Mouse (Mus musculus) telencephalon, adult 2 months (tissue): ENCODE measurements around the gene Cadm2.

Experiments used
- DNase-seq: peaks from one replicate; pipeline ENCODE4 v3.0.0-alpha.2; 2011; ENCODE audit warnings: low read depth, low spot score

The Cadm2 gene

DNA sequence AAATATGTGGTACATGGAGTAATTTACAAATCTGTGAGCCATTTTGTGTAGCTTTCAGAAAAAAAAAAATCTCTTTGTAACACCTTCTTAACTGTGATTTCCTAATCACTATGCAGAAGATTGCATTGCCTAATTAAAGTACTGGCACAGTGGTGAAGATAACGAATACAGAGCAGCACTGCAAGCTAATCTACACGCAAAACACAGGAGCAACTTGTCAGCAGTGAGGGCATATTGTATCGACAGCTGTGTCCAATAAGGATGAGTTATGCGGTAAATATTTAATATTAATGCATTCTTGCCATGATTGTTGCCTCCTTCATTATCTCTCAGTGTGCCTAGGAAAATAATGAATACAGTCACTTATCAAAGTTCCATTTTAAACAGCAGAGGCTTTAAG, 445.3 kb downstream of the Cadm2 start:
- no peak for DNase-seq

DNA sequence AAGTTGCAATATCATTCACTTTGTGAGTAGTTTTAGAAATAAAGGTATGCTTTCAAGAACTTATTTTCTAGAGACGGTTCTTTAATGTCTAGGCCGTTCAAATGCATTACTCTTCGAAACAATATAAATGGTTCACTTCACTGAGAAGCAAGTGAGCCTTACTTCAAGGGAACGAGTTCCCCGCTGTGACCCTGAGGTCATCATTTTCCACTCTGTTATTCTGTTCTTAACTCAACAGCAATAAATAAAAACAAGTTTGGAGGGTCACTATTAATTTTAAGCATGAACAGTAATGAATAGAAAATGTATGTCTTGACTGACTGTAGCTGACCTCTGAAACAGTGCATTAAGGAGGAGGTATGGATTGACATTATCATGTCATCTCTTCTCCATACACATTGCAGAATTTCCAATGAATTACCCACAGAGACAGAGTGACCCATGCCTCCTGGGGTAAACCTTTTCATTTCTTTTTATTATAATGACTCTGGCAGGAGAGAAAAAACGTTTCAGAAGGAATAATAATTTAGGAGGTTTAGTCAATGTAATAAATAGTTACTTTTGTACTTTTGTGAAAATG, 458.4 kb downstream of the Cadm2 start:
- DNase-seq, result no peak

DNA sequence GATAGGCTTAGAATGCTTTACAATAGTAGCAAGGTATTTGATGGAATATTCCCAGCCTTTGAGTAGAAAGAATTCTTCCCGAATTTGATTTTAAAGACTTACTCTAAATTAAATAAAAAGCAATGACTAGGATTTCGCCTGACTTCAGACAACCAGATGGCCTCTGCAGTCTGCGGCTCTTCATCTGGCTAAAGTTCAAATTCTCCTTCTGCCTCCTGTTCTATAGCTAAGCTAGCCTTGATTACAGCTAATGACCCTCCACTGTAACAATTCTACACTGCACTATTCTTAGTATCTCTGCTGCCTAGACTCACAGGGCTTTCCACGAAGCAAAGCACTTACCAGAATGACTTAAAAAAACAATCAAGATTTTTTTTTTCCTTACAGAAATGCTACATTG, 495.9 kb downstream of the Cadm2 start:
- no peak for DNase-seq

DNA sequence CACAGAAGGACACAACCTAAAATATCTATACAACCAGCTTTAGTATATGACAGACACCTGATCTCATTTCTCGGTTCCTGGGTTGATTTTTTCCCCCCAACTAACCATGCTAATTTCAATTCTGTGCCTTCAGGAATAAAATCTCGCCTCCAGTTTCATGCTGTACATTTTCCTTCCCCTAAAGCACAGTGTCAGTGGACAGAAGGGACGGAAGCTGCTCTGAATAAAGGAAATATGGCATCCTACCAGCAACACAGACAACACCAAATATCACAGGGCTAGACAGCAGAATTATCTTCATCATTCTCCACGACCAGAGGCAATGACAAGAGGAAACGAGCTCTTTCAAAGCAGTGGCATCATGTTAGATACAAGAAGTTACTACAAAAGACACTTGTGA, 498.2 kb downstream of the Cadm2 start:
- no peak for DNase-seq

DNA sequence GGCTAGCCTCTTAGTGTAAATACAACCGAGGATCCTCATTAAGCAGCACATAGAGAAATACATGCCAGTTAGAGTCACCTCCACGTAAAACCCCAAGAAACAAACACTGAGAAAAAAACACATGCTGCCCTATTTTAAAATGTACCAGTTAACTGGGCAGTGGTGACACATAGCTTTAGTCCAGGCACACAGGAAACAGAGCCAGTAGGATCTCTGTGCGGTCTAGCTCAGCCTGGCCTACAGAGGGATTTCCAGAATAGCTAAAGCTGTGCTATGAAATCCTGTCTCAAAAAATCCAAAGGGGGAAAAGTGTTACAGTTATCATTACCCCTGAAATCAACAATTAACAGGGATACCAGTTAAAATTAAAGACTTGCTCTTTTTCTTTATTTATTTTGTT, 498.9 kb downstream of the Cadm2 start:
- DNase-seq, result no peak

DNA sequence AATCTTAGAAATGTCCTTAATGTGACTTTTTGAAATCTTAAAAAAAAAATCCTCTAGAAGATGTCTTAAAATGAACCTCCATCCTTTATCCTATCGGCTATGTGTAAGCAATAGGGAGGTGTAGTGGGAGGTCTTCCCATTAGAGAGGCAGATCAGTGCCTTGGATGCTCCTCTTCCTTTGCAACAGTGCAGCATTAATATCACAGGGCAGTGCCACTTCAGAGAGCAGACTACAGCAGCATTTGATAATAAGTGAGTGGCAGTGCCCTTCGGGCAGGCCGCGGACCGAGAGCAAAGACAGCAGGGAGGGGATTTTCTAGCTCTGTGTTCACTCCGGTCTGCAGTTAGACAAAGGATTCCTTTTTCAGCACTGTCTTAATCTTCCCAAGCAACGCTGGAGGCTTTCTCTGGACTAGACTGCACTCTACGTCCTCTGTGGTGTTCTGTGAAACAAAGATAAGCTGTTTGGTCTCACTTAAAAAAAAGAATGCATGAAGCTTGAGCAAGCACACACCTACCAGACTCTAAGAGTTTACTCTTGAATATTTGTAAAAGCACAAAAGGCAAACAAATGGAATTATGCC, 514.1 kb downstream of the Cadm2 start:
- DNase-seq, result no peak

DNA sequence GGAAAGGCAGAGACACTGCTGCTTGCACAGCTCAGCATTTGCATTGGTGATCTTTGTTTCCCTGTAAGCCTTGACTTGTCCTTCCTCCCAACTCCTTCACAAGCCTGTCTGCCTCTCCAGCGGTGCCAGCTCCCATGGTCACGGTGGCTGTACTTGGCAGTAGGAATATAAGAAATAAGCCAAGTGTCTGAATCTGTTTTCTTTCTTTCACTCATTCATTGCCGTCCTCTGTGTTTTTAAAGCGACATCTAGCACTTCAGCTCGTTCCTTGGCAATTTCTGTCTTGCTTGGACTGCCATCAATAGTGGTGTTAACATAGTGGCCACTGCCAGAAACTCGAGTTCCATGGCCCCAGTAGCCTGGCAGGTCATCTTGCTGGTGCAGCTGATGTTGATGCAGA, 524.0 kb downstream of the Cadm2 start:
- DNase-seq, result no peak

DNA sequence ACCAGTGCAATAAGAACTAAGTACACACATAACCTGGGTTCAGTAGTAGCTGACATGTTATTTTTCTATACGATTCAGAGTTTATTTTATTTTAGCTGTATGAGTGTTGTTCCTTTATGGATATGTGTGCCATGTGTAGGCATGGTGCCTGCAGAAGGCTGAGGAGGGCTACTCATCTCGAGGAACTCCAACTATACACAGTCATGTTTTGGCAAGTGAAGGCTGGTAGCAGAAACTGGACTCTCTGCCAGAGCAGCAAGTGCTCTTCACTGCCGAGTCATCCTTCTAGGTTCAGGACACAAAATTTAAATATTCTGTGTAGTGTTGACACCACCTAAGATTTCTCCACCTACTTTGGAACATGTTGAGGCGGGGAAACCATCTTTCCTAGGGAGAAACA, 524.8 kb downstream of the Cadm2 start:
- DNase-seq, result no peak

DNA sequence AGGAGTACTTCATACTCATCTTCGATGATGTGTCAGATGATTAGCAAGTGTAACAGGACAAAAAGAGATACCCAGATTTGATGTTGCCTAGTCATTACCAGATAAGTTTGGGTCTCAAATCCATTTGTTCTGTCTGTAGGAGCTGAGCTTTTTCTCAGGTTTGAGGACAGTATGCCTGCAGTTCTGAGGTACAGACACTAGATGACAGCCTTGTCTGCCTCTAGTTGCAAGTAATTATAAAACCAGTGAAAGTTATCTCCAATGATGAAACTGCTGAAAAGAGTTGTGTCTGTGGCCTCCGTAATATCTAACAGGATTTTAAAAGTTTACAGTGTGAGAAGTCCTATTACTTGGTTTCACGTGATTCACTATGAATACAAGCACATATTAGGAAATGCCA, 531.0 kb downstream of the Cadm2 start:
- DNase-seq, result peak; percentile 53

DNA sequence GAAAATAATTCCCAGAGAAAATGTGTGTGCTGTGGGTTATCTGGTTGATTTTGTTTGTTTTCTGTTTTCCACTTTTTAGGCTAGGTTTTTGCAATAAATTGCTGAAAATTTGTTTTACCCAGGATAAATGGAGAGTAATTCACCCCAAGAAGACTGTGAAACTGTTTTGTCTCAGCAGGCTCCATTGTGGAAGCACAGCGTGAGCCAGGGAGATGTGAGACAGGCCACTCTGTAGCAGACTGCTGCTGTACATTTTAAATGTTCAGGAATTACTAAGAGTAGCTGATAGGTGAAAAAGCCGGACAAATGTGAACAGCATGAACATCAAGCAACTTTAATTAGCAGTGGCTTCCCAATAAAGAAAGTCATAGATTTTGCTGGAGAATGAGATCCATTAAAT, 541.4 kb downstream of the Cadm2 start:
- DNase-seq, result no peak

DNA sequence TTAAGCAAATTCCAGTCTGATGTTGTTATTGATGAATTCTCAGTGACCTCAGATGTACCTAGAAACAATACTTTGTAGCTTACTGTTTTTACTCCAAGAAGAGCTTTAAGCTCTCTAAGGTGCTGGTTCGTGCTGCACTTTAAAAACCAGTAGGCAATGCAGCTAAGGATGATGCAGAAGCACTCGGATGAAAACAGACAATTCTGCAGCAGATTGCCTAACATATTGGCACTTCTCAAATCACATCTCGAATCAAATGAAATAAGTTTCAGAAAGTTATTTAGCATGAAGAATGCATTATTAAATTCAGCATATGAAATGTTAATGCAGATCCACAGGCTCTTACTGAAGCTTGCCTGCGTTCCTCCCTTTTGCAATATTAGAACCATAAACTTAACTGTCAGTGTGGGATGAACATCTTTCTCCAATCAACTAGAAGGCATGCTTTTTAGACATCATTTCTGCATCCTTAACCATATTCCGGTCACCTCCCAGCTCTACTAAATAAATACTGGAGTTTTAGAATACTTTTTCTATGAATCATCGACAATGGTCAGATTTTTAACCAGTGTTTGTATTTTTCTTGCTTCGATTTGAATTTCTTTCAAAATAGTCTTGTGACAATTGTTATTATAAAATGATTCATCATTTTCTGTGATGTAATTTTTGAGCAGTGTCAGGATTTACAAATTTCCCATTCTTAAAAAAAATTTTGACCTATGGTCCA, 544.4 kb downstream of the Cadm2 start:
- DNase-seq, result no peak

DNA sequence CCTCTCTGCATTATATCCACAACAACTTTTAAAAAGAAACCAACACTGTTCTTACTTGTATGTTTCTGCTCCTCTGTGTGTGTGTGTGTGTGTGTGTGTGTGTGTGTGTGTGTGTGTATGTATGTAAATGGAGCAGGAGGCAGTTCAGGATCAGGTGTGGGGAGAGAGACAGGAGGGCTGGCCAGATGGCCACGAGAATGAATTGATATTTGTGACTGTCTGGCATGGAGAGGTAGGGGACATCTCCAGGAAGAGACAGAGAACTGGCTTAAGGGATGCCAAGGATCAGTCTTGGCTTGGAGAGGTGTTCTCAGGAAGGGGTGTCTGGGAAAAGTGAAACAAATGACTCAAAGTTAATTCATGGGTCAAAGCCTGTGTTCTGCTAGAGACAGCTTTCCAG, 552.2 kb downstream of the Cadm2 start:
- DNase-seq, result no peak

DNA sequence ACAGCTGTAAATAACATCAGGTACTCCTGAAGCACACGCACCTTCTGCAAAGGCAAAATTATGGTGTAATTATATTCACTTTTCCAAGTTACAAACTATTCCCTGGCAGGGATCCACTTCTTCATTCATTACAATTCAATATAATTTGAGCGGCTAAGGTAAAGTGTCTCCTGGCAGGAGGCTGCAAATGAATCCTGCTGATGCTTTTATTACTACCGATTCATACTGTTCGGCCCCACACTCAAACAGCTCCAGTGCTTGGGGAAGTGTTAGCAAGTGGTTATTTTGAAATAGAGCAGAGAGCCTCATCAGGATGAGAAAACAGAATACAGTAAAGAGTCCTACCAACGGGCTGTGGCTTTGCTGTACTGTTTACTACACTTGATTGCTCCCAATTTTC, 589.8 kb downstream of the Cadm2 start:
- no peak for DNase-seq

DNA sequence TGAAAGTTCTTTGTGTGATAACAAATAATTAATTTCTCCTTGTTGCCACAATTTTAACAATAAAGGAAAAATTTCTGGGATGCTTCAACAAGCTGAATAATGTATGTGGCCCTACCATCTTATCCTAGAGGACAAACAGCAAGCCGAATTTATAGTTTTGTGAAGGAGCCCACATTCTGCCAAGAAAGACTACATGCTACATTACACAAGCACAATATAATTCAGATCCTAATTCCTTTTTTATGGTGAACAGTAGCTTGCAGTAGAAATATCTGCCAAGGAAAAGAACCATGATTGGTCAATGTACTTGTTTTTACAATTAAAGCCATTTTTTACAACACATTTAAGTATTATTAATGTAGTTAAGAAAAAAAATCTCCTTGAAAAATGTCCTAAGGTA, 600.9 kb downstream of the Cadm2 start:
- no peak for DNase-seq

DNA sequence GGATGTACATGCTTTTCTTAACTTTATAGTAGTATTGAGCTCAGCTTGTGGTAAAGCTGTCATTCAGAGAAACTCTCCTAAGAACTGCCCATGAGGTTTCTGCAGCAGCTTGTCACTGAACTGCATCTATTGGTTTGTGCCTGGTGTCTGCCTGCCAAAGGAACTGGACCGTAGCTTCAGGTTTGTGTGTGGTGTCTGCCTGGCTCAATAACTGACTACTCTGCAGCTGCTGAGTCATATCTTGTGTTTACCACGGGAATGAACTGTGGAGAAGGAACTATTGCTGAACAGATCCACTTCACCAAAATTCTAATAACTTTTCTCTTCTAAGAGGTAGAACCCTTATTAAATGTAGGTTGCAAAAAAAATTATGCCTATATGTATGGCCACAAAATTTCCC, 603.0 kb downstream of the Cadm2 start:
- no peak for DNase-seq

DNA sequence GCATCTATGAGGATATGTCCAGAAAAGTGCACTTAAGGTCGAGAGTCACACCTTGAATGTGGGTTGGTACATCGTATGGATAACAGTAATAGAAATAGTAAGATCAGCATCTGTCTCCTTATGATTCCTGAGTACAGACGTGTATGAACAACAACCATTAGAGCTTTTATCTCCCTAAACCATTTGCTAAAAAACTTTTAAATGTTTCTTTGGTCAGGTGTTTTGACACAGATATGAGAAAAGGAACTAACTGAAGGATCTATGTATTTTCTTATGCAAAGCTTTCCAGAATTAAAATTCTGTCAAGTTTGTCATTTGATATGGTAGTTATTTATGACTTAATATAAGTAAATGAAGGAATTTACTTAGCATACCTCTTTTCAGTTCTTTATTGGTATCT, 617.5 kb downstream of the Cadm2 start:
- no peak for DNase-seq

DNA sequence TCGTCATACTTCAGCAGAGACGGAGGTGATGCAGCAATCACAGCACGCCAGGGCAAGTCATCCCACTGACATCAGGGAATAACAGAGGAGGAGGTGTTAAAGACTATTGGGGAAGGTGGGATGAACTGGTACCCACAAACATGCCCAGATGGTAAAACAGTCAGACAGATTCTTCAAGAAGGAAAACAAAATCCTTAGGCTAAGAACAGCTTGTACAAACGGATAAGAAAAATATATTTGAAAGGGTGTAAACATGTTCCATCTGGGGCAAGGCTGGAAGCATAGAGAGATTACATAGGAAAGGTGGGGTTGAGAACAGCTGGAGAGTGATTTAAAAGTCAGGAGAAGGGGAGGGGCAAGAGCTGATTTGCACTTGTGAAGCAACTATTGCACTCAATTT, 619.0 kb downstream of the Cadm2 start:
- DNase-seq, result peak; percentile 82

DNA sequence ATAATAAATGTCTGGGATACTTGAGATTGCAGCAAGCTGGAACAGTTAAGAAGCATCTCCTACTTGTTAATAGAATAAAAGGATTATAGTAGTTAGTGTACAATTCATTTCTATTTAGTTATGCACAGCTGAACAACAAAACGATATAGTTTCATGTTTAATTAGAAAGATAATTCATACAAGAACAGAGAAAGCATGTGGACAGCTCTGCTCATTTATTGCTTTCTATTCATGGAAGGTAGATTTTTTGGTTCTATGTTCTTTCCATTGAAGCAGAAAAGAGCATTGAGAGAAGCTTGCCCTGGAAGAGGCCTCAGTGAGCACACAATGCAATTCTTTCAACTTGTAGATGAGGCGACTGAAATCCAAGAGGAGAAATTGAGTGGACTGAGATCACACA, 623.2 kb downstream of the Cadm2 start:
- no peak for DNase-seq

DNA sequence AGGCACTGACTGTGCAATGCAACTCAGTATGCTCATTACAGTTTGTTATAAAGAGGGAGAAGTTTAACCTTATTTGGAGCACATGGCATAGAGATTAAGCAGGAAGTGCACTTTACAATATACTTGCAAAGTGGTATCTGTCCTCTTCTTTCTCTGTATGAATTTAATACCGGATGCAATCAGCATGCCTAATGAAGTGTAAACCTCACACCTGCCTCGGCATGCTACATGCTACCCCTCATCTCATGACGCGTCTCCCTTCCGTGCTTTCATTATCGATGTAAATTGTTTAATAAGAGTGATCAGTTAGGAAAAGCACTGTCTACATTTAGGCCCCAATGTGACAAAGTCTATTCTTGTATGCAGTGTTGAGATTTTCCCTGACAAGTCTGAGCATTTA, 633.0 kb downstream of the Cadm2 start:
- DNase-seq, result no peak

DNA sequence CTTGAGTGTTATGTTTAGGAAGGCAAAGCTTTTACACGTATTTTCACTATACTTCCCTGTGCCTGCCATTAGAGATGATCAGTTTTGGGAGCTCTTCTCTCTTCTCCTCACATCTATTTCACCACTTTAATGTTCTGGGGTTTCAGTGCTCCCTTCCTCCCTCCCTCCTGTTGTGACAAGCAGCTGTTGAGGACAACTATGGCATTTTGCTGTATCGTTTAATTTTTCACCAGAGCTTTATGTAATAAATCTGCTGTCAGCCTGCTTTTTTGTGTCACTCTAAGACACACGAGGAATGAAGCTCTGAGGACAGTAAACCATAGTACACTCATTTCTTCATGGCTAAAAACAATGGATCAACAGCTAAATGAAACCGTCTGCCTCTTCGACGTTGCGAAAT, 633.8 kb downstream of the Cadm2 start:
- DNase-seq, result peak; percentile 19

DNA sequence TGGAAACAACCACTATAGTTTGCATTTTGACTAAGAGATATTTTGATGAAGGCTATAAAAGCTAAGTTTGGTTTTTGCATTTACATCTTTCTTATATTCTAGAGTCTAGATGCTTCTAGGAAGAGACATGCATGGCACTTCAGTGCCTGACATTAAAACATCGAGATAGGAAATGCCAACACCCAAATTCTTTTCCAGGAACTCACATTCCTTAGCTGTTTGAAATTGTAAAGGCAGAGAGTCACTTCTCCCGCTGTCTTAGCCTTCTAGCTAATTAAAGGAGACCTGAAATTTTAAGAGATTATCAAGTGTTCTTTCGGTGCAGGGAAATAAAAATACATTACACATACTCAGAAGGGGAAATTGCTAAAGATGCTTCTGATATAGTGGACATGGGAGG, 649.8 kb downstream of the Cadm2 start:
- no peak for DNase-seq

DNA sequence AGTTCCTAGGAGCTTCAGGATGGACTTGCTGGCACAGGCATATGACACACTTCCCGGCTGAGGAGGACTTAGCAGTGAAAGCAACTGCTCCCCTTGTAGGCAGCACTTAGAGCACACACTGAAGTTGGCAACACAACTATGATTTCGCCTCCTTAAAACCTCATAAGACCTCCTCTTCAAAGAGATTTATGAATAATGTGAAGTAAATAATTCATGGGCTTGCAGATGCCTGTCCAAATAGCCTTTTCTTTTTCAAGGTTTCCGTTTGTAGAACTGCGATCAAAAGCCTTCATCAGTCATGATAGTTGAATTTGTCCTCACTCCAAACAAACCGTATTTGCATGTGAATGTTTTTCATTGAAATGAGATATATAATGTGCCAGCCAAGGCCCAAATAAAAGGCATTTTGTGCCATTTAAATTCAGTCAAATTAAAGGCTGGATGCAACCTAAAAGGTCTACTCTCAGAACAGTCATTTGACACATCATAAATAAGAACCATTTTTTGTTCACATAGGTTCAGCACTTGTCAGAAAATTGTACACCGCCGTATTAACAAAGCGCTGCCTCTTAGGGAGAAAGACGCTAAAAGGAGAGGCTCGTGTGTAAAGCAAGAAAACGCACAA, 651.1 kb downstream of the Cadm2 start:
- DNase-seq, result peak; percentile 36

DNA sequence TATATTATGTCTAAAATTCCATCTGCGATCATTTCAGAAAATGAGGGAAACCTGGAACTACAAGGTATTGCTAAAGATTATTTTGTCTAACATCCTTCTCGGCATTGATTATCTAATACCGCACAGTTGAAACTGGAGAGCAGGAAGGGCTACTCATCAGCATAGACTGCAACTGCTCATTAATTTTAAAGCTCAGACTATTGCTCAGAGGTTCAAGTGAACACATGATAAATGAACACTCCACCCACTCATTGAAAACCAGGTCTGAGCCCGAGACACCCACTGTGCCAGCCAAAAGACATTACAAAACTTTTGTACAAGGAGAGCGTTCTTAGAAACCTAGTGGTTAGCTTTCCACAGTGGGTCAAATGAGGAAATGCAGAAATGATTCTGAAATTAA, 652.4 kb downstream of the Cadm2 start:
- no peak for DNase-seq
